Mouse (Mus musculus): ENCODE data around the gene Slc1a6. TPM values are rescaled to one million over a fixed set of nuclear protein-coding genes. Genes with fewer than 3 reads are reported as not detected.

The Slc1a6 gene
- not detected for polyA plus RNA-seq (2012; fragmentation: generic; extraction: Trizol)
- long read RNA-seq, experiment 1, partial matches to known transcripts = 0 of 1 reads
- long read RNA-seq, experiment 1, other reads (novel, unspliced or antisense) = 1 of 1 reads
- long read RNA-seq, experiment 2 = 0 reads

GRCm38 (mm10) chr10:78779981-78780651 lies at the start of gene Slc1a6:
Gene Slc1a6, plus strand, starts transcription at chr10:78780496.
- Histone ChIP-seq H3K4me3 (ENCODE audit: insufficient read depth, poor library complexity, severe bottlenecking) (no peak within 1 kb of the TSS), H3K79me2 (ENCODE audit: control insufficient read depth, insufficient read depth) (no peaks in the 10 kb centered on the region), H3K36me3 (ENCODE audit: control insufficient read depth, insufficient read depth) (no peaks in the 10 kb centered on the region), H3K27me3 (ENCODE audit: control insufficient read depth, insufficient read depth, insufficient read length) (no peaks in the 10 kb centered on the region), H3ac (ENCODE audit: control insufficient read depth, insufficient read length, low read depth) (no peak within 1 kb of the TSS), H3K79me3 (ENCODE audit: low read depth) (no peaks in the 10 kb centered on the region)
- TF ChIP-seq MYOG (IDR thresholded peaks at IDR 0.05; ENCODE audit: control insufficient read depth, extremely low read depth, insufficient read length) (no peak), CEBPB (IDR thresholded peaks at IDR 0.05; ENCODE audit: low read depth) (no peak), USF1 (IDR thresholded peaks at IDR 0.05; ENCODE audit: low read depth) (no peak), MAX (IDR thresholded peaks at IDR 0.05) (no peak), FOSL1 (IDR thresholded peaks at IDR 0.05; ENCODE audit: insufficient read depth, low read length, poor library complexity, severe bottlenecking) (no peak), CTCF (IDR thresholded peaks at IDR 0.05; ENCODE audit: control insufficient read depth, insufficient read depth, insufficient read length) (no peak), MYOD1 (IDR thresholded peaks at IDR 0.05; ENCODE audit: control insufficient read depth, insufficient read length, low read depth) (no peak)

GRCm38 (mm10) chr10:78739821-78740220 lies 40.5 kb upstream of the Slc1a6 start:
- Histone ChIP-seq H3K27me3 (ENCODE audit: control insufficient read depth, insufficient read depth, insufficient read length) (no peaks in the 10 kb centered on the region), H3ac (ENCODE audit: control insufficient read depth, insufficient read length, low read depth) (no peak overlapping the region), H3K36me3 (ENCODE audit: control insufficient read depth, insufficient read depth) (no peaks in the 10 kb centered on the region), H3K79me3 (ENCODE audit: low read depth) (no peaks in the 10 kb centered on the region), H3K4me3 (ENCODE audit: insufficient read depth, poor library complexity, severe bottlenecking) (no peak overlapping the region), H3K79me2 (ENCODE audit: control insufficient read depth, insufficient read depth) (no peaks in the 10 kb centered on the region)
- TF ChIP-seq CTCF (IDR thresholded peaks at IDR 0.05; ENCODE audit: control insufficient read depth, insufficient read depth, insufficient read length) (no peak), FOSL1 (IDR thresholded peaks at IDR 0.05; ENCODE audit: insufficient read depth, low read length, poor library complexity, severe bottlenecking) (no peak), USF1 (IDR thresholded peaks at IDR 0.05; ENCODE audit: low read depth) (no peak), MAX (IDR thresholded peaks at IDR 0.05) (no peak), CEBPB (IDR thresholded peaks at IDR 0.05; ENCODE audit: low read depth) (no peak), MYOD1 (IDR thresholded peaks at IDR 0.05; ENCODE audit: control insufficient read depth, insufficient read length, low read depth) (no peak), MYOG (IDR thresholded peaks at IDR 0.05; ENCODE audit: control insufficient read depth, extremely low read depth, insufficient read length) (no peak)

GRCm38 (mm10) chr10:78743721-78744120 lies 36.6 kb upstream of the Slc1a6 start:
- no peaks in the 10 kb centered on the region for H3K27me3 ChIP-seq (ENCODE audit: control insufficient read depth, insufficient read depth, insufficient read length)
- H3K4me3 ChIP-seq (ENCODE audit: insufficient read depth, poor library complexity, severe bottlenecking) = no peak overlapping the region
- H3K79me2 ChIP-seq (ENCODE audit: control insufficient read depth, insufficient read depth) = no peaks in the 10 kb centered on the region
- no peaks in the 10 kb centered on the region for H3K36me3 ChIP-seq (ENCODE audit: control insufficient read depth, insufficient read depth)
- H3ac ChIP-seq (ENCODE audit: control insufficient read depth, insufficient read length, low read depth) = no peak overlapping the region
- H3K79me3 ChIP-seq (ENCODE audit: low read depth) = no peaks in the 10 kb centered on the region
- no peak for TF ChIP-seq USF1 (IDR thresholded peaks at IDR 0.05; ENCODE audit: low read depth)
- no peak for TF ChIP-seq MAX (IDR thresholded peaks at IDR 0.05)
- TF ChIP-seq FOSL1 (IDR thresholded peaks at IDR 0.05; ENCODE audit: insufficient read depth, low read length, poor library complexity, severe bottlenecking) = no peak
- TF ChIP-seq MYOG (IDR thresholded peaks at IDR 0.05; ENCODE audit: control insufficient read depth, extremely low read depth, insufficient read length) = no peak
- TF ChIP-seq MYOD1 (IDR thresholded peaks at IDR 0.05; ENCODE audit: control insufficient read depth, insufficient read length, low read depth) = no peak
- no peak for TF ChIP-seq CEBPB (IDR thresholded peaks at IDR 0.05; ENCODE audit: low read depth)
- no peak for TF ChIP-seq CTCF (IDR thresholded peaks at IDR 0.05; ENCODE audit: control insufficient read depth, insufficient read depth, insufficient read length)

- Histone ChIP-seq H3K36me3 (ENCODE audit: control insufficient read depth, insufficient read depth) (no peaks in the 10 kb centered on the region), H3ac (ENCODE audit: control insufficient read depth, insufficient read length, low read depth) (no peak overlapping the region), H3K27me3 (ENCODE audit: control insufficient read depth, insufficient read depth, insufficient read length) (no peaks in the 10 kb centered on the region), H3K4me3 (ENCODE audit: insufficient read depth, poor library complexity, severe bottlenecking) (no peak overlapping the region), H3K79me2 (ENCODE audit: control insufficient read depth, insufficient read depth) (no peaks in the 10 kb centered on the region), H3K79me3 (ENCODE audit: low read depth) (no peaks in the 10 kb centered on the region)
- TF ChIP-seq FOSL1 (IDR thresholded peaks at IDR 0.05; ENCODE audit: insufficient read depth, low read length, poor library complexity, severe bottlenecking) (no peak), MYOG (IDR thresholded peaks at IDR 0.05; ENCODE audit: control insufficient read depth, extremely low read depth, insufficient read length) (no peak)
These were observed 34.7 kb upstream of the Slc1a6 start for GRCm38 (mm10) chr10:78745453-78746232.

GRCm38 (mm10) chr10:78747035-78747721 lies 33.1 kb upstream of the Slc1a6 start:
- no peaks in the 10 kb centered on the region for H3K36me3 ChIP-seq (ENCODE audit: control insufficient read depth, insufficient read depth)
- no peak overlapping the region for H3K4me3 ChIP-seq (ENCODE audit: insufficient read depth, poor library complexity, severe bottlenecking)
- H3K27me3 ChIP-seq (ENCODE audit: control insufficient read depth, insufficient read depth, insufficient read length) = peaks cover 2% of the 10 kb centered on the region
- no peaks in the 10 kb centered on the region for H3K79me2 ChIP-seq (ENCODE audit: control insufficient read depth, insufficient read depth)
- H3K79me3 ChIP-seq (ENCODE audit: low read depth) = no peaks in the 10 kb centered on the region
- no peak overlapping the region for H3ac ChIP-seq (ENCODE audit: control insufficient read depth, insufficient read length, low read depth)
- no peak for TF ChIP-seq MYOD1 (IDR thresholded peaks at IDR 0.05; ENCODE audit: control insufficient read depth, insufficient read length, low read depth)
- no peak for TF ChIP-seq FOSL1 (IDR thresholded peaks at IDR 0.05; ENCODE audit: insufficient read depth, low read length, poor library complexity, severe bottlenecking)
- TF ChIP-seq CTCF (IDR thresholded peaks at IDR 0.05; ENCODE audit: control insufficient read depth, insufficient read depth, insufficient read length) = no peak
- TF ChIP-seq MYOG (IDR thresholded peaks at IDR 0.05; ENCODE audit: control insufficient read depth, extremely low read depth, insufficient read length) = no peak
- TF ChIP-seq CEBPB (IDR thresholded peaks at IDR 0.05; ENCODE audit: low read depth) = no peak
- TF ChIP-seq MAX (IDR thresholded peaks at IDR 0.05) = no peak
- TF ChIP-seq USF1 (IDR thresholded peaks at IDR 0.05; ENCODE audit: low read depth) = no peak
